Mouse (Mus musculus) heart, embryonic 11.5 days (tissue): ENCODE measurements around the gene Flt3. TPM values are rescaled to one million over a fixed set of nuclear protein-coding genes. Genes with fewer than 3 reads are reported as not detected.

ENCODE experiments used
- ATAC-seq: fragments of 200-750 bp; cut with Nextera tagmentation; replicated peaks from 2 replicates; pipeline ENCODE4 v1.8.0; 2017; ENCODE audit warnings: moderate library complexity; ENCODE audit not compliant: insufficient number of reproducible peaks, low FRiP score, low TSS enrichment
- H3K27ac ChIP-seq: fragments of 300-500 bp; sonication (generic); 2 replicates; pipeline ENCODE4 v1.5.1; 2014; ENCODE audit warnings: mild to moderate bottlenecking, low read depth, low read length
- H3K27me3 ChIP-seq: fragments of 300-500 bp; sonication (generic); 2 replicates; pipeline ENCODE4 v1.6.1; 2014; ENCODE audit warnings: mild to moderate bottlenecking, low read length, mixed read lengths; ENCODE audit not compliant: control insufficient read depth, insufficient read depth
- H3K36me3 ChIP-seq: fragments of 300-500 bp; sonication (generic); 2 replicates; pipeline ENCODE4 v1.6.1; 2014; ENCODE audit warnings: mild to moderate bottlenecking, low read length, moderate library complexity, mixed read lengths; ENCODE audit not compliant: control insufficient read depth, insufficient read depth
- H3K4me1 ChIP-seq: fragments of 300-500 bp; sonication (generic); 2 replicates; pipeline ENCODE4 v1.6.1; 2014; ENCODE audit warnings: low read length; ENCODE audit not compliant: control insufficient read depth, insufficient read depth
- H3K4me2 ChIP-seq: fragments of 300-500 bp; sonication (generic); 2 replicates; pipeline ENCODE4 v1.6.1; 2014; ENCODE audit warnings: mild to moderate bottlenecking, moderate library complexity
- H3K4me3 ChIP-seq: fragments of 300-500 bp; sonication (generic); 2 replicates; pipeline ENCODE4 v1.5.1; 2014; ENCODE audit warnings: low read depth, low read length
- H3K9ac ChIP-seq: fragments of 300-500 bp; sonication (generic); 2 replicates; pipeline ENCODE4 v1.6.1; 2014; ENCODE audit warnings: mild to moderate bottlenecking, low read depth, low read length, moderate library complexity
- H3K9me3 ChIP-seq: fragments of 300-500 bp; sonication (generic); replicated peaks from 2 replicates; pipeline ENCODE4 v1.6.1; 2016; ENCODE audit warnings: low read length; ENCODE audit not compliant: control insufficient read depth
- WGBS: fragments of 180-500 bp; shearing (Covaris S2); extraction: QIAGEN DNeasy Blood & Tissue Kit; methylation state at CpG from one replicate; pipeline ENCODE4 v1.1.7; 2014; ENCODE audit not compliant: insufficient replicate concordance; 5-methylcytosine and 5-hydroxymethylcytosine counted together
- polyA plus RNA-seq: library from polyadenylated mRNA; unstranded; fragments of >200 nt; fragmentation: Nextera tagmentation; extraction: Ambion mirVana; gene quantifications from 2 replicates; pipeline ENCODE4 v1.2.1, GENCODE M21; 2014

The Flt3 gene
- polyA plus RNA-seq, 1 experiment from 2014 or later, result 0.10 TPM

- H3K4me3 ChIP-seq, result no peak overlapping the region
- ATAC-seq, result no peak
- 57% methylated on average over 9 of the region's 9 CpGs for WGBS
- H3K4me1 ChIP-seq, result no peaks in the 10 kb centered on the region
- no peaks in the 10 kb centered on the region for H3K9me3 ChIP-seq
- no peak overlapping the region for H3K4me2 ChIP-seq
- H3K36me3 ChIP-seq, result no peaks in the 10 kb centered on the region
- no peak overlapping the region for H3K9ac ChIP-seq
- no peak overlapping the region for H3K27ac ChIP-seq
- H3K27me3 ChIP-seq, result no peaks in the 10 kb centered on the region
These were observed 61.3 kb downstream of the Flt3 start for GRCm38 (mm10) chr5:147338967-147339366.

GRCm38 (mm10) chr5:147332711-147333110, 67.6 kb downstream of the Flt3 start:
- WGBS, result 28% methylated on average over 7 of the region's 7 CpGs
- 0 out of 2 replicates have a peak, but pooled peaks have one; percentile 46 for ATAC-seq
- Histone ChIP-seq H3K36me3 (no peaks in the 10 kb centered on the region), H3K4me2 (no peak overlapping the region), H3K9ac (no peak overlapping the region), H3K4me3 (no peak overlapping the region), H3K27me3 (no peaks in the 10 kb centered on the region), H3K4me1 (no peaks in the 10 kb centered on the region), H3K9me3 (no peaks in the 10 kb centered on the region), H3K27ac (no peak overlapping the region)

- no peak overlapping the region for H3K4me3 ChIP-seq
- H3K36me3 ChIP-seq, result no peaks in the 10 kb centered on the region
- 37% methylated on average over 2 of the region's 2 CpGs for WGBS
- no peak for ATAC-seq
- H3K9me3 ChIP-seq, result no peaks in the 10 kb centered on the region
- no peaks in the 10 kb centered on the region for H3K27me3 ChIP-seq
- no peak overlapping the region for H3K27ac ChIP-seq
- H3K4me2 ChIP-seq, result no peak overlapping the region
- H3K9ac ChIP-seq, result no peak overlapping the region
- no peaks in the 10 kb centered on the region for H3K4me1 ChIP-seq
These were observed 68.7 kb downstream of the Flt3 start for GRCm38 (mm10) chr5:147331547-147331946.

- no peak overlapping the region for H3K4me3 ChIP-seq
- no peak overlapping the region for H3K9ac ChIP-seq
- no peaks in the 10 kb centered on the region for H3K4me1 ChIP-seq
- no peaks in the 10 kb centered on the region for H3K27me3 ChIP-seq
- no peaks in the 10 kb centered on the region for H3K36me3 ChIP-seq
- 75% methylated on average over 11 of the region's 11 CpGs for WGBS
- H3K9me3 ChIP-seq, result no peaks in the 10 kb centered on the region
- H3K4me2 ChIP-seq, result no peak overlapping the region
- ATAC-seq, result no peak
- H3K27ac ChIP-seq, result no peak overlapping the region
These were observed 70.3 kb downstream of the Flt3 start for GRCm38 (mm10) chr5:147329946-147330345.

GRCm38 (mm10) chr5:147327636-147328035, 72.7 kb downstream of the Flt3 start:
- Histone ChIP-seq H3K36me3 (no peaks in the 10 kb centered on the region), H3K27me3 (peaks cover 3% of the 10 kb centered on the region), H3K27ac (no peak overlapping the region), H3K4me1 (no peaks in the 10 kb centered on the region), H3K4me3 (no peak overlapping the region), H3K9ac (no peak overlapping the region), H3K9me3 (no peaks in the 10 kb centered on the region), H3K4me2 (no peak overlapping the region)
- WGBS, result 83% methylated on average over 5 of the region's 5 CpGs
- ATAC-seq, result no peak

- no peak overlapping the region for H3K9ac ChIP-seq
- H3K27me3 ChIP-seq, result peaks cover 20% of the 10 kb centered on the region
- H3K9me3 ChIP-seq, result no peaks in the 10 kb centered on the region
- no peak overlapping the region for H3K27ac ChIP-seq
- no peak overlapping the region for H3K4me2 ChIP-seq
- H3K4me3 ChIP-seq, result no peak overlapping the region
- no peak for ATAC-seq
- 68% methylated on average over 11 of the region's 11 CpGs for WGBS
- H3K36me3 ChIP-seq, result no peaks in the 10 kb centered on the region
- no peaks in the 10 kb centered on the region for H3K4me1 ChIP-seq
These were observed 74.4 kb downstream of the Flt3 start for GRCm38 (mm10) chr5:147325931-147326330.

GRCm38 (mm10) chr5:147323237-147323917, 76.9 kb downstream of the Flt3 start:
- H3K27me3 ChIP-seq, result peaks cover 39% of the 10 kb centered on the region
- whole genome bisulfite sequencing, result 11% methylated on average over 17 of the region's 17 CpGs
- H3K4me3 ChIP-seq, result no peak overlapping the region
- no peak overlapping the region for H3K9ac ChIP-seq
- peak; percentile 43; the same call in 1 of the 2 replicates for ATAC-seq
- no peaks in the 10 kb centered on the region for H3K9me3 ChIP-seq
- H3K36me3 ChIP-seq, result no peaks in the 10 kb centered on the region
- H3K4me2 ChIP-seq, result no peak overlapping the region
- H3K27ac ChIP-seq, result no peak overlapping the region
- no peaks in the 10 kb centered on the region for H3K4me1 ChIP-seq

- peaks cover 51% of the 10 kb centered on the region for H3K27me3 ChIP-seq
- WGBS, result 67% methylated on average over 8 of the region's 8 CpGs
- H3K27ac ChIP-seq, result no peak within 1 kb of the TSS
These were observed 78.1 kb downstream of the Flt3 start, which contains the start of gene Urad for GRCm38 (mm10) chr5:147322183-147322582. TSS of gene Urad (minus strand) at chr5:147322440.

GRCm38 (mm10) chr5:147319653-147320052, 80.6 kb downstream of the Flt3 start:
- H3K36me3 ChIP-seq, result no peaks in the 10 kb centered on the region
- no peak for ATAC-seq
- H3K4me1 ChIP-seq, result no peaks in the 10 kb centered on the region
- no peak overlapping the region for H3K4me2 ChIP-seq
- peaks cover 75% of the 10 kb centered on the region for H3K27me3 ChIP-seq
- H3K27ac ChIP-seq, result no peak overlapping the region
- no peak overlapping the region for H3K4me3 ChIP-seq
- no peaks in the 10 kb centered on the region for H3K9me3 ChIP-seq
- H3K9ac ChIP-seq, result no peak overlapping the region

More at GRCm38 (mm10) chr5:147322183-147322582, 78.1 kb downstream of the Flt3 start, which contains the start of gene Urad:
- Histone ChIP-seq H3K4me2 (no peak within 1 kb of the TSS), H3K9me3 (no peaks in the 10 kb centered on the region), H3K4me1 (no peaks in the 10 kb centered on the region), H3K4me3 (no peak within 1 kb of the TSS), H3K9ac (no peak within 1 kb of the TSS), H3K36me3 (no peaks in the 10 kb centered on the region)
- no peak for ATAC-seq
